Mouse (Mus musculus) layer of hippocampus, adult 9-11 months (tissue): ENCODE data around the gene Cryzl1.
A peak's percentile ranks its signal among the peaks of the same experiment; 100 is the strongest.

ENCODE experiments used
- DNase-seq: peaks from one replicate; pipeline ENCODE4 v3.0.0; 2022

Gene Cryzl1

DNA sequence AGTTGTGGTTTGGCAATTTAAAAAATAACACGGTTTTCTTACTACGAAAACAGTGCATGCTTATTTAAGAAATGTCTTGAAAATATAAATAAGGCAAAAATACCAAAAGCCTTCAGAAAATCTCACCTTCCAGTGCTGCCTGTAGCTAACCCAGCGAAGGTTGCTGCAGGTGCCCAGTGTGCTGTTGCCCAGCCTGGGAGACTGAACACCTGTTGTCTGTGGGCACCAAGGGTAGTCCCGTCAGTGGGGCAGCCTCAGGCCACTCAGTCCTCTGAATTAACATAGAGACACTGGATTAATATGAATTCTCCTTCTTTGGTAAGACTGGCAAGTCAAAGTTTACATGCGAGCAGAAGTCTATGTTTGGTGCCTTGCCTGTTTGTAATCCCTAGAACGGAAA, 9.7 kb upstream of the Cryzl1 start:
- no peak for DNase-seq

DNA sequence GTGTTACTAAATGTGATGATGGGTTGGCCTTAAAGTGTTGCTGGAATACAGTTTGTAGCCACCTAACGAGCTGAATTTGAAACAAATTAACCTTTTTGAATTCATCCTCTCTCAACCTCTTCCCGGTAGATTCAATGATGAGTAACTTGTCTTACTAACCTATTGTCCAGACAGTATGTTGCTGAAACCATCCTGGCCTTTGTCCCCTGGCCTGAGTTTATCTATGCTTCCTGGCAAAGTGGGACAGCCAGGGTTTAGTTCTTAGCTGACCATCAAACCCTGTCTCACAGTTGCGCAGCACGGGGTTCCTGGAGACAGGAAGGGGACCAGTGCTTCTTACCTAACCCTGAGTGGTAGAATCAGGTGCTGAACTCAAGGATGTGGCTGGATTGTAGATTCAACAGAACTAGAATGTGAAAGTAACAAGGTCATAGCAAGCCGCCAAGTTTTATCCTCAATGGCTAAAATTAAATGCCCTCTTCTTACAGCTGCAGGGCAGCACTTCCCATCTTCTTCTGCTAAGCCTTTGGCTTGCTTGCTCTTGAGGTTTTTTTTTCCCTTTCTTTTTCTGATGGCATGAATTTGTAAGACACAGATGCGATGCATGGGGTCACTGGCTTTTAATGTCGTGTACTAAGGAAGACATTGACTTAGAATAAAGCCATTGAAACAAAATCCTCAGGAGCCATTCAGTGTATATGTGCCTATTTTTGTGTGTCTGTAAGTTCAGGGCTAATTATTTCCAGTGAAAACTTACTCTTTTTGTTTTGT, 7.5 kb upstream of the Cryzl1 start:
- no peak for DNase-seq

DNA sequence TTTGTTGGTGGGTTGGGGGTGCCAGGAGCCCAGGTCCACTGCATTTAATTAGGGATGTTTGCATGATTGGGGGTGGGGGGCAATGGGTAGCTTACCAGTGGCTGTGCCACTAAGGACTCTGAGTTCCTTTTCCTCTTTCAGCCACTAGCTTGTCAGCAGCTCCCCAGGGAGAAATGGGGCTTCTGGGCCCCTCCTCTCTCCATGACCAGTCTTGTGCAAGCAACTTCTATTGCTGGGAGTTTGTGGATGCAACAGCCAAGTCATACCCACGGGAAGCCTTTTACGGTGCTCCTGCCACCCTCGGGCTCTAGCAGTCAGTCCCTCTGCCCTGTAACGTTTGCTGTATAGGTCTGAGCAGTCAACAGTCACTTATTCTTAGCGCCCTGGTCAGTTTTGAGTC, 6.0 kb upstream of the Cryzl1 start:
- no peak for DNase-seq

DNA sequence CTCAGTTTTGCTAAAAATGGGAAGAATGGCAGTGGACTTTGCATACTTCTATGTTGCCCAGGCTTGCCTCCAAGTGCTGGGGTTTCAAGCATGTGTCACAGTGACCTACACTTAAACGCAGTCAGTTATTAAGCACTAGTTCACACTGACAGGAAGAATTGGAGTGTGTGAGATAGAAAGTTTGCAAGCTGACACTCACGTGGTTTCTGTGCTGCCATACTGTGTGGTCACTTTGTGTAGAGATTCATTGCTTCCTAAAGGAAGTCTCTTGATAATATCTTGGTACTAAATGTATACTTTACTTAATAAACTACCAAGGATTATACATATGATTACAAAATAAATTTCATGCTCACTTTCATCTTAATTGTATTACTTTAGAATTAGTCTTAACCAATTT, 4.0 kb upstream of the Cryzl1 start:
- DNase-seq, result no peak

DNA sequence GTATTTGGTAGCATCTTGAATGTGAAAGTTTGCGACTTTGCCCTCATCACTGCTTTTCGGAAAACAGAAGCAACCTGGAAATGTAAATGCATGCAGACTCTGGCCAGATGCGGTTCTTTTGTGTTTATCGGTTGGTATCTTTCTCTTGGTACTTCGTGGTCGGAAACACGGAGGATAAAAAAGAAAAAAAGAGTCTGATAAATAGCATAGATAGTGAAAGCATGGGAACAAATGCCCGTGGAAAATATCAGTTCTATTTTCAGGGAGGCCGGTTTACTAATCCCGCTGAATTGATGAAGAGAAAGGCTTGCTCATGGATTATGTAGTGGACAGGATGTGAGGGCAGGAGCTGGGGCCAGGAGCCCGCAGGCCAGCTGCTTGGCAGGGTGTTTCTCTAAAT, 1.7 kb upstream of the Cryzl1 start:
- no peak for DNase-seq

DNA sequence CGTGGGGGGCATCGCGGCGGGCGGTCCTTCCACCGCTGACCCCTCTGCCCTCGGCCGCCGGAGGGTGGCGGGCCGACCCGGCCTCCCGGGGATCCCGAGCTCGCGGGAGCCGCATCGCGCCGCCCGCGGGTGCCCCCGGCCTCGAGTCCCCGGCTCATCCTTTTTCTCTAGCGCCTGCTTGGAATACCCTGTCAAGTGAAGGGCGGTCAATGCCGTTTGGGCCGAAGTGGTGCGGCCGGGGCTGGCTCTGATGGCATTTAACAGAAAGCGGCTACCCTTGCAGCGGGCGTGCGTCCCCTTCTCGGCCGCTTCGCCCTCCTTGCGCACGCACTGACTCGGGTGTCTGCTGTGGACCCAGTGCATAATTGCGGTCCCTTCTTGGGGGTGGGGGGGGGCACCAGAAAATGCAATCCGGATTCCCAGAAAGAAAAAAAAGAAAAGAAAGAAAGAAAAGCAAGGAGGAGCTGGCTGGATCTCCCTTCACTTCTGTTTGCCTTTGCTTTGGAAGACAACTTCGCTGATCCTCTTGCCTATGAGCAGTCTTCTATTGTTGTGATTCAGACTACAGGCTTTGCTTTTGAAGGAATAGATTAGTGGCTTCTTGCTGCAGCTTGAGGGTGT, 1.2 kb upstream of the Cryzl1 start:
- no peak for DNase-seq

DNA sequence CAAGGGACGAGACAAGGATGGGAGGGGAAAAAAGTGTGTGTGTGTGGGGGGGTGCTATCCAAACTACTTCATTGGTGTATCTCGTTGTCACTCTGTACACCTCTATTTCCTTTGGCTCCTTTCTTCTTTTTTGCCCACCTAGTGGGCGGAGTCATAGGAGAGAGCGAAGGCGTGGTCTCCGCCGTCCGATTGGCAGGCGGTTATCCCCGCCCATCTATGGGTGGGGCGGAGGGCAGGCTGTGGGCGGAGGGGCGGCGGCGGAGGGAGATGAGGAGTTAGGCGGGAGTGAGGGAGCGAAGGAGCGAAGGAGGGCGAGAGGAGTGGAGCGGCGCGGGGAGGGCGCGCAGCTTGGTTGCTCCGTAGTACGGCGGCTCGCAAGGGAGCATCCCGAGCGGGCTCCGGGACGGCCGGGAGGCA, 299 bp upstream of the Cryzl1 start, which contains the start of gene Itsn1:
TSS of gene Itsn1 (plus strand) at position 216 of the 417 bp plus-strand sequence.
- peak; percentile 99 for DNase-seq

DNA sequence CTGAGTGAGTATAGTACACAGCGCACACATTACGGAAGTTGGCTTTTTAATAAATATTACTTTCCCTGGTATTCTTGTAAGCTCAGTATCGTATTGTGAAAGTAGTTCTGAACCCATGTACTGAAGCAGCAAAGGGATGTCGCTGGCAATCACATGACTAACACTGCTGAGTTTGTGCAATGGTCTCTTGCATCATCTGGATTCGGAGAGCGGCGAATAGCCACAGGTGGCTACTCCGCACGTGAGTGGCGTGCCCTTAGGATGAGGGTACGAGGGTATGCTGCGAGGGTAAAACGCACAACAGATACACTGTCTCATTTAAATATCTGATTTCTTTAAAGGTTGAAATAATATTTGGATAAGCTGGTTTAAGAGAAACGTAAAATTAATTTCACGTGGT, 1.3 kb downstream of the Cryzl1 start:
- no peak for DNase-seq

DNA sequence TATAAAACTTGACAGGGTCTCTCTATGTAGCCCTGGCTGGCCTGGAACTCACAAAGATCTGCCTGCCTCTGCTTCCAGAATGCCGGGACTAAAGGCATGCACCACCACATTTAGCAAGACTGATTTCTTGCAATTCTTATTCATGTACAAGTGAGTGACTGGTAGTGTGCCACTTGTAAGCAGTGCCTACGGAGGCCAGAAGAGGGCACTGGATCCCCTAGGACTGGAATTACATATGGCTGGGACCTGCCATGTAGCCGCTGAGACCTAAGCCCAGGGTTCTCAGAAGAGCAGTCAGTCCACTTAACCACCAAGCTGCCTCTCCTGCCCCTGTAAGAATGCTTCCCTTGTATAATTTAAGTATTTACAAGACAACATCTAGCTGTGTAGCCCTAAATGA, 4.5 kb downstream of the Cryzl1 start:
- DNase-seq, result no peak

DNA sequence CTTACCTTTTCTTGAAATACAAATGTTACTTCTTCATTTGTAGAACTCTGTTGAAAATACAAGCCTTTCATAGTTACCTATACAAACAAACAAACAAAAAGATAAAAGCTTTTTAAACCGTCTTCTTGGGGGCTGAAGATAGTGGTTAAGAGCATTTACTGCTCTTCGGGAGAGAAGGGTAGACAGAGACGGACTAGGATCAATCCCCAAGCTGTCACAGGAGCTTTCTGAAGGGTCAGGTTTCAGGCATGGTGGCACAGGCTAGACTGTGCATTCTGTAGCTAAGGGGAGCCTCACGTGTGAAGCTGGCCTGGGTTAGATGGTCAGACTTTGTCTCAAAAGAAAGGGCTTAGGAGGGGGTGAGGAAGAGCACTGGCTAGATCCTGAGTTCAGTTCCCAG, 11.4 kb downstream of the Cryzl1 start:
- no peak for DNase-seq

DNA sequence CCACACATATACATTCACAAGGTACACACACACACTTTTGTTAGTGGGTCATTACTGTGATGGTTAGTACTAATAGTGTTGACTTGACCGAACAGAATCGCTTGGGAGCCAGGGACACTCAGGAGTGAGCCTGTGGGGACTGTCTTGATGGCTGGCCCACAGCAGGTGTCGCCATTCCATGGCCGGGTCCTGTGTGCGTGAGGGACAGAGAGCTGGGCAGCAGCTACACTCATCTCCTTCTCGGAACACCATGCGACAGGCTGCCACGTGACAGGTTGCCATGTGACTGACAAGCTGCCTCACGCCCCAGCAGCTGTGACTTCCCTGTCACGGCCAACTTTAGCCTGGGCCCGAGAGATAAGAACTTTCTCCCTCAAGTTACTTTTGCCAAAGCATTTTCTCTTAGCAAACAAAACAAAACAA, 11.8 kb downstream of the Cryzl1 start:
- no peak for DNase-seq

DNA sequence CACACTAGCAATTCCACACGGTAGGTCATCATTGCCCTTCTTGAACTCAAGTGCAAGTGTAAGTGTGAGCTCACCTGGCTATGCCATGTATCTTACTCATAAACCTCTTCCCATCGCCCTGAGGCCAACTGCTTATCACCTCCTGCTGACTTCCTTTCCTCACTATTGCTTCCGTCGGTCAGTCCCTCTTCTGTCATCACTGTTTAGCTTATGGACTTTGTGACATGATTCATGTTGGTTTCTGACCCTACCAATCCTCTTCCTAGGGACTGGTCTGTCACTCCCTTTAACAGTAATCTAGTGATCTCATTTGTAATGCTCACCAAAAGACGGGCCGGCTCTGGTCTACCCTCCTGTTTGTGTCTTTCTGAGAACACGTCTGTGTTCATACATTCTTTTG, 18.5 kb downstream of the Cryzl1 start:
- no peak for DNase-seq

DNA sequence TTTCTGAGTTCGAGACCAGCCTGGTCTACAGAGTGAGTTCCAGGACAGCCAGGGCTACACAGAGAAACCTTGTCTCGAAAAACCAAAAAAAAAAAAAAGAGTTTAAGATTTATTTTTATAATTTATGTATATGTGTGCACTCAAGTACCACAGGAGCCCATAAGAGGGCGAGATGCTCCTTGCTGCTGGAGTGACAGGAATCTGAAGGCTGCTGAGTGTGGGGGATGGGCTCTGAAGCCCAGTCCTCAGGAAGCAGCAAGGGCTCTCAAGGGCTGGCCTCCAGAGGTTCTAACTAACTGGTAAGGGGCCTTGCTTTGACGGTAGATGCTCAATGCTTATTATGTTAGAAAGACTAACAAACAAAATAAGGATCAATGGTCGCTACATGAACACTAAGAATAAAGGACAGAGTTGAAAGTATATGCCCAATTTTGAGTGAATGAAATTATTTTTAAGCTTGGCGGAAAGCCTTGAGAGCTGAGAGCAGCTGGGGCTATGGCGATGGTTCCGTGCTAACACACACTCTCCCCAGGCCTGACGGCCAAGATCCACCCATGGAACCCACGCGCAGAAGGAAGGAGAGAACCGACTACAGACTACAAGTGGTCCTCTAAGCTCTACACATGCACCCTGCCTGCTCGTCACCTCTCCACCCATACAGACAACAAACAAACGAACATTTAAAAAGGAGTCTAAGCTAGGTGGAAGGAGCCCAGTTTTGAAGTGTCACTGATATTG, 24.0 kb downstream of the Cryzl1 start:
- DNase-seq, result no peak

DNA sequence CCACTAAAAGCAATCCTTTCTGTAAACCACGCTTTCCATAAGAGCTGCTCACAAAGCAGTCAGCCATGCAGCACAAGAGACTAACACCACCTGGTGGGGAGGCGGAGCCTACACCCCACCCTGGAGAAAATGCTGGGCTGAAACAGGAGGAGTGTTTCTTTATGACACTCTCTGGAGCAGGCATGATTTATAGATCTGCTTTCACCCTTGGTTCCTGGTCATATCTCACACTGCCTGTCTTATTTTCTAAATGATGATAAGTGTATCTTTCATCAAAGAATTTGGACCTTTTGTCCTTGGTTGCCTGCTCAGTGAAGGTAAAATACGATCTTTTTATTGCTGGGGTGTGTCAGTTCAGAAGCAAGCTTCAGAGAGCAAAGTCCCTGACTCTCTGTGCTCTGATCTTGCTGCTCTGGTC, 26.0 kb downstream of the Cryzl1 start:
- no peak for DNase-seq

DNA sequence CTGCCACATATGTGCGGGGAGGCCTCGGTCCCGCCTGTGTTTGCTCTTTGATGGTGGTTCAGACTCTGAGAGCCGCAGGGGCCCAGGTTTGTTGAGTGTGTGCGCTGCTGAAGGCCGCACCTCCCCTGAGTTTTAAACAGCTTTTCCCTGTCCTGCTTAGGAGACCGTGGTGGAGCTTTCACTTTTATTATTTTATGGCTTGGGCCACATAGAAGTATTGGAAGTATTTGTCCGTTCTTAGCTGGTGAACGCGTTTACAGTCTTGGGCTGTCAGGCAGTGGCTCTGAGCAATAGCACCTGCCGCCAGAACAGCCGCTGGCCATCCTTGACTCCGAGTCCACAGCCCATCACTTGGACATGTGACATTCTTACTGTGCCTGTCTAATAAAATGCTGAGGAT, 26.9 kb downstream of the Cryzl1 start:
- no peak for DNase-seq

DNA sequence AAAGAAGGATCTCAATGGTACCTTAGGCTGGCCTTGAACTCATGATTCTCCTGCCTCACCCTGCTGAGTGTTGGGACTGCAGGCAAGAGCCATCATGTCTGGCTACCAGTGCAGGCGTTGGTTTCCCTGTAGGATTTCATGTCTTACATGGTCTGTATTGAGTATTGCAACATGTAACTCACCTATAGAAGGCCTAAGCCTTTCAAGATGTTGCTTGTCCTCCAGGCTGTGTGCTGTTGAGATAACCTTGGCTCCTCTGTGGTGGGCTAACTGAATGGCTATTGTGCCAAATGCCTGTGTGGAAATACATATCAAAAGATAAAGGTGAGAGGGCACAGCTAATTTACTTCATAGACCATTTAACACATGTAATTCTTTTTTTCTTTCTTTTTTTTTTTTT, 29.8 kb downstream of the Cryzl1 start:
- no peak for DNase-seq

DNA sequence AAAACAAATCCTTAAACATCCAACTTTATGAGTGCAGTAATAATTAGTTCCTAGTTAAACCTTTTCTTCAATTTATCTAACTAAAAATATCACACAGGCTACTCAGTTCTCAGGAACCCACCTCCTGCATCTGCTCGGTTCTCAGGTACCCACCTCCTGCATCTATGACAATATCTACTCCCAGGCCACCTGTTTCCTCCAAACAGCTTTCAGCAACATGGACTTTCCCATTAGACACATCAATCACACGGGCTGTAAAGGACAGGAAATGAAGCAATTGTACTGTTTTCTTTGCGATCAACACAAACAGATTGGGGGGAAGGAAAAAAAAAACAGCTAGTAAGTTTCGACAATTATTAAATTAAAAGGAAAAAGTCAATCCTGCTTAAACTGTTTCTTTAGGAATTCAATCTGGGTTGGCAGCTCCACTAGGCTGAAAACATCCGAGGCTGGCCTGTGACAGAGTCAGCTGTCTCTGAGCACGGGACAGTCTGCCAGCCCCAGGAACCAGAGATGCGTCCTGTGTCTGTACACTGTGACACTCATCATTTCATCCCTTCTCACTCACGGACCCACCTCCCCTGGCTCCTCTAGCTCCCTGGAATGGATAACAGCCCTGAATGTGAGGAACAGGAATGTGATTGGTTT, 33.5 kb downstream of the Cryzl1 start:
- DNase-seq, result no peak

DNA sequence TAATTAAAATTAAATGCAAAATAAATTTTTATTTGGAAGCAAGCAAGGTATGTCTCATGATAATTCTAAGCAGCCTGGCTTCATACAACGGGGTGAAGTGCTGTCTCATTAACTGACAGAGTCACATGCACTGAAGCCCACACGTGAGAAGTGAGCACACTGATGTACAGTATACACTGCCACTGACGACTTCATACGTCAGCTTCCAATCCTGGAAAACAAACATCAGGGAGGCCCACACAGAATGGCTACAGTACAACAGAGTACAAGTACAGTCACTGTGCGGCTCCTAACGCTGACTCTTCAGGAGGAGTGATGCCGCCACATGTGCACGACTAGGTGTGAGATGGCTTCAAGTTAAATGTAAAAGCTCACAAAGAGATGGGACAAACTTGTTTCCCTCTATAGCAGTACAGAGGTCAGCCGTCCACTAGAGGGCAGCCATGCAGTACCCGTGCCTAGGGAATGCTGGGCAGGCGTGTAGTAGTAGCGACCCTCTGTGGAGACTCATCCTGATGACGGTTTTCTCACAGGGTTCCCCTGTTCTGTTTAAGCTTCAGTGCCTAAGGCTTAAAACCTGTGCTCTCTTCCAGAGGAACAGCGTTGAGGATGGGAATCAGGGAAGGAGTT, 34.2 kb downstream of the Cryzl1 start:
- peak; percentile 63 for DNase-seq

DNA sequence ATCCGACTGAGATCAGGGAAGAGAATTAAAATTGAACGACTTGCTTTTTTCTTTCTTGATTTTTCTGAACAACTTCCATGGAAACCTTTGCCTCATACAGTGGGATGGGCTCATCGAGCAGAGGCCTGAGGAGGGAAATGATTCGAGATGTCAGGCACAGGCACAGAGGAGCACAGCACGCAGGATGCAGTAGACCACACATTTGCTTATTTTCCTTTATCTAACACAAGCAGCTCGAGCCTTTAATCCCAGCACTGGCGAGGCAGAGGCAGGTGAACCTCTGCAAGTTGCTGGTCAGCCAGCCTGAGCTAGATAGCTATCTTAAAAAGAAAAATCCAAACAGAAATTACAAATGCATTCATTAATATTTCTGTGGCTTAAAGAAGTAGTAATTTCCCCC, 39.0 kb downstream of the Cryzl1 start:
- no peak for DNase-seq

DNA sequence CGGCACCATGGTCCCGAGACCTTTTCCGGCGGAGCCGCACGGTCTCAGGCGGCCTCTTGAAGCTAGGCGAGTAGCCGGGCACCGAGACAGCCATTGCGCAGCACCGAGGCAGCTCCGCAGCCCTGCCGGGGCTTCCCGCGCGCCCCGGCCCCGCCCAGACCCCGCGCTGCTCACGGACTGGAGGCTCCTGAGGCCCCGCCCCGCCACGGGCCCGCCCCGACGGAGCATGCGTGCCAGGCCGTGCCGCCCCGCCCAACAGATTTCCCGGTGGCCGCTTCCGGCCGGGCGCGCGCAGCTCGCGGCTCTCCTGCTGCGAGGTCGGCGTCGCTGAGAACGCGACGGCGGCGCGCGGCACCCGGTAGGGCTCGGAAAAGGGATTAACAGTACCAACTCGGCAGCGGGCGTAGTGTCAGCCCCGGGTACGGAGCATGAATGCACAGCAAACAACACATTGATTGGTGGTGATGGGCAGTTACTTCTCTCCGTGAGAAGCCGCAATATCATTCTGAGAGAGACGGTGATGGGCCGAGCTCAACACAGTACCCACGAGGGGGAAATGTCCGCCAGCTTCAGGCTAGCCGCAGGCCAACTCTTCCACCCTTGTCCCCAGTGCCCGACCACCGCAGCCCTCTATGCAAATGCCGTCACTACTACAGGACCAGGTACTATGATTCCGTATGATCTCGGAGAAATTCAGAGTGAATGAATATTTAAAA, 40.0 kb downstream of the Cryzl1 start, which contains the start of gene Donson:
TSS of gene Donson (minus strand) at position 152 of the 716 bp plus-strand sequence.
- peak; percentile 93 for DNase-seq

DNA sequence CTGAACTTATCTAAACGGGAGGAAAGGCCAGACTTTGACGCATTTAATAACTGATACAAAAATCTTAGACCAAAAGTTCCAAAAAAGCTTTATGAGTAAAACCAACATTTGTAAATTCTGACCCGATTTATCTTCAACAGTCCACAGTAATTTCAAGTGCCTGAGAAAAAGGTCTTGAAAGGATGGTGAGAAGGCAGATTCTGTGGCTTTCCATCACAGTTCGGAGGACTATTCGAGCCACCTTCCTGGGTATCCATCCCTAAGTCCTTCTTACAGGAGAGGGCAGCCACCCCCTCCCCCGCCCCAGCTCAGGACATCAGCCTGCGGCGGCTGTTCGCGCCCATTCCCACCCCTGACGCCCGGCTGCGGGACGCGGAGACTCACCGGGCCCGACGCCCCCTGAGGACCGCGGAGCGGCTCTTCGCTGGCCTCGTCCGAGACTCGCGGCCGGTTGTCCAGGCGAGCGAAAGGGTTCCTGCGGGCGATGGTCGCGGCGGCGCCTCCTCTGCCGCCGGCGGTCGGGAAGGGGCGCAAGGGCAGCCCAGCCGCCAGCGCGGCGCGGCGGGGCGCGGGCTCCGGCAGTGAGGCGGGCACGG, 40.7 kb downstream of the Cryzl1 start:
- no peak for DNase-seq

DNA sequence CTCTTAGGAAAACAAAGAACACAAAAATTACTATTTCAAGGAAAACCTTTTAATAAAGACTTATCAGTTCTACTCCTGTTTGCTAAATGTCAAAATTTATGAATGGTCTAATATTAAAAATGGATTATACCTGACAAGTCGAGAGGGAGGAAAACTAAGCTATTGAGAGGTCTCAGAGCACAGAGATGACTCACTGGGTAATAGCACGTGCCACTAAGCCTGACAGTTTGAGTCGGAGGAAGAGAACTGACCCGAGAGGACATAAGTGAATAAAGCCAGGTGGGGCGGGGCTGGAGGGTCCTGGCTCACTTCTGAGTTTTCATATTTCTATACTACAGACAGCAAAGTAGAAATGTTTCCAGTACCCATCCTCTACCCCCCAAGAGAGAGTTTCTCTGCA, 42.4 kb downstream of the Cryzl1 start:
- no peak for DNase-seq
